Mouse (Mus musculus): Measurements from ENCODE around the gene Gtf2f2. TPM values are rescaled to one million over a fixed set of nuclear protein-coding genes. Genes with fewer than 3 reads are reported as not detected.

The Gtf2f2 gene
- polyA plus RNA-seq, 1 experiment from 2014 or later = 25.4 TPM

DNA sequence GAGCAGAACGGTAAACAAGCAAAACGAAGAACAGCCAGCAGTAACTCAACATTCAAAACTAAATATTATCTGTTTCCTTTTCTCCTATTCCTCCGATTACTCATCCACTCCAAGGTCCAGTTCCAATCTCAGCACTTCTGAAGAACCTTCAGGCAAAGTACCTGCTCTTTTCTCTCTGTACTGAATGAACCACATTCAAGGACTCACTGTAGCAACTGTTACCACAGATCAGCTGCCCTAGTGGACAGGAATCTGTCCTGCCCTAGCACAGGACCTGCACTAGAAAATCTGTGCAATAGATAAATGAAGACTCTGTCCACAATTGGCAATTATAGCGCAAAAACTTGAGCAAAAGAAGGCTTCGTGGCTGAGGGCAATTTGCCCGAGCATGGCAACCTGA, 19.7 kb downstream of the Gtf2f2 start:
- Histone ChIP-seq H3K27me3 (ENCODE audit: control insufficient read depth, insufficient read depth, low read length) (no peaks in the 10 kb centered on the region), H3K36me3 (ENCODE audit: control insufficient read depth, insufficient read depth, low read length) (peaks cover 11% of the 10 kb centered on the region; the same call in 1 of the 2 replicates), H3K9ac (ENCODE audit: low read length) (no peak overlapping the region), H3K4me1 (ENCODE audit: control insufficient read depth in 2 of 2, insufficient read depth in 2 of 2, low read length in 2 of 2) (no peaks in the 10 kb centered on the region), H3K4me3 (ENCODE audit: control insufficient read depth in 1 of 2, insufficient read depth in 1 of 2, low read depth in 1 of 2, low read length in 2 of 2) (no peak overlapping the region), H3K27ac (replicated peaks in 1 of 2; ENCODE audit: control insufficient read depth in 1 of 2, insufficient read depth in 1 of 2, low read depth in 2 of 2, low read length in 2 of 2) (no peak overlapping the region), H3K9me3 (ENCODE audit: control insufficient read depth, low read length) (no peaks in the 10 kb centered on the region), H3K4me2 (ENCODE audit: low read length) (no peak overlapping the region)
- 94% methylated on average over 6 of the region's 6 CpGs for WGBS
- ATAC-seq (ENCODE audit: insufficient number of reproducible peaks, insufficient read depth, low FRiP score, low read depth) = no peak

DNA sequence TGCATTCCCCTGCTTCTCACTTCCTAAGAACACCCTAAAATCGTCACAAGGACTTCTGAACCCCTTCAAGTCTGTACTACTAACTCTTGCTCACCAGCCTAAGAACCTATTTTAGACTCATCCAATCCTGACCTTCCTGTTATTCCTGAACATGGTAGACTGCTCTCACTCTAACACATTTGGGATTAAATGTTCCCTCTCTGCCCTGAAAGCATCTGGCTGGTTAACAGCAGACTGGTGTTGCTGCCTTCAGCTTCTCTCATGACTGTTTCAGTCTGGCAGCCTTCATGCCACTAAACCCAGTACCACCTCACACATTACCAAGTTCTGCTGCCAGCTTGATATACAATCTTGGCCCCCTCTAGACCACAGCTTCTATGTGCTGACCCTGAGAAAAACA, 21.5 kb downstream of the Gtf2f2 start:
- no peak overlapping the region for H3K4me2 ChIP-seq (ENCODE audit: low read length)
- H3K4me3 ChIP-seq (ENCODE audit: control insufficient read depth in 1 of 2, insufficient read depth in 1 of 2, low read depth in 1 of 2, low read length in 2 of 2) = no peak overlapping the region
- no peak overlapping the region for H3K27ac ChIP-seq (replicated peaks in 1 of 2; ENCODE audit: control insufficient read depth in 1 of 2, insufficient read depth in 1 of 2, low read depth in 2 of 2, low read length in 2 of 2)
- no peak overlapping the region for H3K9ac ChIP-seq (ENCODE audit: low read length)
- no peaks in the 10 kb centered on the region for H3K4me1 ChIP-seq (ENCODE audit: control insufficient read depth in 2 of 2, insufficient read depth in 2 of 2, low read length in 2 of 2)
- no peaks in the 10 kb centered on the region for H3K27me3 ChIP-seq (ENCODE audit: control insufficient read depth, insufficient read depth, low read length)
- H3K9me3 ChIP-seq (ENCODE audit: control insufficient read depth, low read length) = no peaks in the 10 kb centered on the region
- 76% methylated on average over 1 of the region's 1 CpGs for WGBS
- ATAC-seq (ENCODE audit: insufficient number of reproducible peaks, insufficient read depth, low FRiP score, low read depth) = no peak
- H3K36me3 ChIP-seq (ENCODE audit: control insufficient read depth, insufficient read depth, low read length) = peaks cover 6% of the 10 kb centered on the region; the same call in 1 of the 2 replicates

DNA sequence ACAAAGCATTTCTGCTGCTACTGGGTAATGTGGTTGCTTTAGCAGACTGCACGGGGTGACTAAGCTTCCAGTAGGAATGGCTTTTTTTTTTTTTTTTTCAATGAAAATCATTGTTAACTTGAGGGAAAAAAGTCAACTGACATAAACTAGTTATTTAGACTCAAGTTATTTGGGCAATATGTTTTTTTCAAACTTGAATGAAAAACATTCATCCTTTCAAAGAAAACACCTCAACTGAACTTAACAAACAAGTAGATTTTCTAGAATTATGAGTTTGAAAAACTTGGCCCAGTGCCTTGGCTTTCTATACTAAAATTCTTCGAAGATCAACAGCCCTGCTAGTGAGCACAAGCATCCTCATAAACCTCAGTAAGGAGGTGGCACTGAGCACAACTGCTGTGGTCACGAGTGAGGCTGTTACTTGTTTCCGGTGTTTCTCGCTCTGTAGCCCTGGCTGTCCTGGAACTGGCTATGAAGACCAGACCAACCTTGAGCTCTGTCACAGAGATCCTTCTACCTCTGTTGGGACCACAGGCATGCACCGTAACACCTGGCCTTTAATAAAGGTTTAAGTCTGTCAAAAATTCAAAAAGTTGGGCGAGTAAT, 23.7 kb downstream of the Gtf2f2 start:
- Histone ChIP-seq H3K27ac (replicated peaks in 1 of 2; ENCODE audit: control insufficient read depth in 1 of 2, insufficient read depth in 1 of 2, low read depth in 2 of 2, low read length in 2 of 2) (no peak overlapping the region), H3K4me2 (ENCODE audit: low read length) (no peak overlapping the region), H3K4me3 (ENCODE audit: control insufficient read depth in 1 of 2, insufficient read depth in 1 of 2, low read depth in 1 of 2, low read length in 2 of 2) (no peak overlapping the region), H3K36me3 (ENCODE audit: control insufficient read depth, insufficient read depth, low read length) (no peaks in the 10 kb centered on the region), H3K9ac (ENCODE audit: low read length) (no peak overlapping the region), H3K9me3 (ENCODE audit: control insufficient read depth, low read length) (no peaks in the 10 kb centered on the region), H3K27me3 (ENCODE audit: control insufficient read depth, insufficient read depth, low read length) (no peaks in the 10 kb centered on the region), H3K4me1 (ENCODE audit: control insufficient read depth in 2 of 2, insufficient read depth in 2 of 2, low read length in 2 of 2) (no peaks in the 10 kb centered on the region)
- 85% methylated on average over 7 of the region's 7 CpGs for WGBS
- ATAC-seq (ENCODE audit: insufficient number of reproducible peaks, insufficient read depth, low FRiP score, low read depth) = no peak

DNA sequence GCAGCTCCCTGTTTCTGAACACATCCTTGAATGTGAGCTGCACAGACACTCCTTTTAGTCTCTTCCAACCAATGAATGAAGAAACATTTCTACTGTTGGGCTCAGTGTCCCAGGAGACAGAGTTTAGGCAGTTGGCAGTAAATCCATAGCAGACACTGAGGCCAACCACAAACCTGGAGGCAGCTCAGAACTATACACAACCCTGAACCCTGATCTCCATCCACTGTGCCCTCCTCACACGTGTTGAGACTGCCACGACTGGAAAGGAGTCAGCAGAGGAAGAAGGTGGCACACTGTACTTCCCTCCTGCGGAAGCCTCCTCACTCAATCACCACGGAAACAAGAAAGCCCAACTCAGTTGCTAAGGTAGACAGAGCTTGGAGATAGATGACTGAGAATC, 25.6 kb downstream of the Gtf2f2 start:
- no peak overlapping the region for H3K9ac ChIP-seq (ENCODE audit: low read length)
- no peak overlapping the region for H3K4me3 ChIP-seq (ENCODE audit: control insufficient read depth in 1 of 2, insufficient read depth in 1 of 2, low read depth in 1 of 2, low read length in 2 of 2)
- H3K4me2 ChIP-seq (ENCODE audit: low read length) = no peak overlapping the region
- H3K36me3 ChIP-seq (ENCODE audit: control insufficient read depth, insufficient read depth, low read length) = no peaks in the 10 kb centered on the region
- no peak for ATAC-seq (ENCODE audit: insufficient number of reproducible peaks, insufficient read depth, low FRiP score, low read depth)
- no peaks in the 10 kb centered on the region for H3K4me1 ChIP-seq (ENCODE audit: control insufficient read depth in 2 of 2, insufficient read depth in 2 of 2, low read length in 2 of 2)
- no peaks in the 10 kb centered on the region for H3K27me3 ChIP-seq (ENCODE audit: control insufficient read depth, insufficient read depth, low read length)
- H3K9me3 ChIP-seq (ENCODE audit: control insufficient read depth, low read length) = no peaks in the 10 kb centered on the region
- H3K27ac ChIP-seq (replicated peaks in 1 of 2; ENCODE audit: control insufficient read depth in 1 of 2, insufficient read depth in 1 of 2, low read depth in 2 of 2, low read length in 2 of 2) = no peak overlapping the region
- 67% methylated on average over 4 of the region's 4 CpGs for WGBS

DNA sequence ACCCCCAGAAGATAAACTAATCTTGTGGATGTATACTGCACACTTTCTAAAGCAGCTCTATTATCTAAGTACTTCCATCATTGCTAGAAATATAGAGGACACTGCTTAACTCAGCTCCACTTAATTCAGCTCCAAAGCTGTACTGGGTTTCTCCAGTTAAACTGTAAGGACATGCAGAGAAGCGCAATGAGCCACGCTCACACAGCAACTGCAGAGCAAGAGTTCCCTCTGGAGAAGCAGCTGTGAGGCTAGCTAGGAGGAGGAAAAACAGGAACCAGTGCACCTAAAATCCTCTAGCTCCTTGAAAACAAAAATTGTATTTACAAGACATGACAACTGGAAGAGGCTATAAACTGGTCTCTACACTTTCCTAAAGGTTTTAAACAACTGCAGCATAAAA, 26.8 kb downstream of the Gtf2f2 start:
- Histone ChIP-seq H3K9ac (ENCODE audit: low read length) (no peak overlapping the region), H3K36me3 (ENCODE audit: control insufficient read depth, insufficient read depth, low read length) (no peaks in the 10 kb centered on the region), H3K9me3 (ENCODE audit: control insufficient read depth, low read length) (no peaks in the 10 kb centered on the region), H3K27ac (replicated peaks in 1 of 2; ENCODE audit: control insufficient read depth in 1 of 2, insufficient read depth in 1 of 2, low read depth in 2 of 2, low read length in 2 of 2) (no peak overlapping the region), H3K4me3 (ENCODE audit: control insufficient read depth in 1 of 2, insufficient read depth in 1 of 2, low read depth in 1 of 2, low read length in 2 of 2) (no peak overlapping the region), H3K4me2 (ENCODE audit: low read length) (no peak overlapping the region), H3K27me3 (ENCODE audit: control insufficient read depth, insufficient read depth, low read length) (no peaks in the 10 kb centered on the region), H3K4me1 (ENCODE audit: control insufficient read depth in 2 of 2, insufficient read depth in 2 of 2, low read length in 2 of 2) (no peaks in the 10 kb centered on the region)
- ATAC-seq (ENCODE audit: insufficient number of reproducible peaks, insufficient read depth, low FRiP score, low read depth) = no peak
- 94% methylated on average over 2 of the region's 2 CpGs for WGBS

DNA sequence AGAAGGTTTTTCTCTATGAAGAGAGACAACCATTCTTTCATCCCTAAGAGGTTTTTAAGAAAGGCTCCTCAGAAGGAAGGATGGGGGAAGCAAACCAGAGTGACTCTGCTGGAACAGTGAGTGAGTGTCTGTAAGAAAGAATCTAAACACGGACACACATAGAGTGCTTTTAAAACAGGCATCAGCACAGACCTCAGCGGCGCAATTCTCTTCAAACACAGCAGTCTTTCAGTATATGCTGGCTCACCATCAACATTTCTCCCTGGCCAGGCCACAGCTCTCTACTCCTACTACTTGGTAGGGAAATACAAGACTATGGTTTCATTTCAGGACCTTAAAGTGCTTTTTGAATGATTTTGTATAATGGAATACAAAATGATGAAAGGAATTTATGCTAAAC, 29.4 kb downstream of the Gtf2f2 start:
- no peaks in the 10 kb centered on the region for H3K27me3 ChIP-seq (ENCODE audit: control insufficient read depth, insufficient read depth, low read length)
- H3K36me3 ChIP-seq (ENCODE audit: control insufficient read depth, insufficient read depth, low read length) = no peaks in the 10 kb centered on the region
- WGBS = 90% methylated on average over 3 of the region's 3 CpGs
- H3K4me2 ChIP-seq (ENCODE audit: low read length) = no peak overlapping the region
- no peaks in the 10 kb centered on the region for H3K4me1 ChIP-seq (ENCODE audit: control insufficient read depth in 2 of 2, insufficient read depth in 2 of 2, low read length in 2 of 2)
- H3K9ac ChIP-seq (ENCODE audit: low read length) = no peak overlapping the region
- H3K27ac ChIP-seq (replicated peaks in 1 of 2; ENCODE audit: control insufficient read depth in 1 of 2, insufficient read depth in 1 of 2, low read depth in 2 of 2, low read length in 2 of 2) = no peak overlapping the region
- no peak overlapping the region for H3K4me3 ChIP-seq (ENCODE audit: control insufficient read depth in 1 of 2, insufficient read depth in 1 of 2, low read depth in 1 of 2, low read length in 2 of 2)
- H3K9me3 ChIP-seq (ENCODE audit: control insufficient read depth, low read length) = no peaks in the 10 kb centered on the region
- no peak for ATAC-seq (ENCODE audit: insufficient number of reproducible peaks, insufficient read depth, low FRiP score, low read depth)

DNA sequence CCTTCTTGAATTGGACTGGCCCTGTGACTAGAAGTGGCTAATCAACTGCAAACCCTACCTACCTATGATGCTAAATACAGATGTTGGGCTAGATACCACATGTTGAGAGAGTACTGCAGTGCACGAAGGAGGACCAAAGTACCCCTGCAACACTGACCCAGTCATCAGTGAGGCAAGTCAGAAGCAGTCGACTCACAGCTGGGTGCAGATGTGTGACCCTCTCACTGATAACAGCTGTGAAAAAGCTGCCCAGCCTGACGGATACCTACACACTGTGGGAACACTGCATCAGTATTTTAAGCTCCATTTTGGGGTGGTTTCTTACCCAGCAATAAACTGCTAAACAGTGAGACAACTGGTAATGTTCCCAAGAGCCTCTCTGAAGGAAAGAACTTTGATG, 34.6 kb downstream of the Gtf2f2 start:
- Histone ChIP-seq H3K4me1 (ENCODE audit: control insufficient read depth in 2 of 2, insufficient read depth in 2 of 2, low read length in 2 of 2) (no peaks in the 10 kb centered on the region), H3K9me3 (ENCODE audit: control insufficient read depth, low read length) (no peaks in the 10 kb centered on the region), H3K27me3 (ENCODE audit: control insufficient read depth, insufficient read depth, low read length) (no peaks in the 10 kb centered on the region), H3K27ac (replicated peaks in 1 of 2; ENCODE audit: control insufficient read depth in 1 of 2, insufficient read depth in 1 of 2, low read depth in 2 of 2, low read length in 2 of 2) (no peak overlapping the region), H3K4me2 (ENCODE audit: low read length) (no peak overlapping the region), H3K9ac (ENCODE audit: low read length) (no peak overlapping the region), H3K4me3 (ENCODE audit: control insufficient read depth in 1 of 2, insufficient read depth in 1 of 2, low read depth in 1 of 2, low read length in 2 of 2) (no peak overlapping the region), H3K36me3 (ENCODE audit: control insufficient read depth, insufficient read depth, low read length) (no peaks in the 10 kb centered on the region)
- WGBS = 23% methylated on average over 3 of the region's 3 CpGs
- ATAC-seq (ENCODE audit: insufficient number of reproducible peaks, insufficient read depth, low FRiP score, low read depth) = no peak

DNA sequence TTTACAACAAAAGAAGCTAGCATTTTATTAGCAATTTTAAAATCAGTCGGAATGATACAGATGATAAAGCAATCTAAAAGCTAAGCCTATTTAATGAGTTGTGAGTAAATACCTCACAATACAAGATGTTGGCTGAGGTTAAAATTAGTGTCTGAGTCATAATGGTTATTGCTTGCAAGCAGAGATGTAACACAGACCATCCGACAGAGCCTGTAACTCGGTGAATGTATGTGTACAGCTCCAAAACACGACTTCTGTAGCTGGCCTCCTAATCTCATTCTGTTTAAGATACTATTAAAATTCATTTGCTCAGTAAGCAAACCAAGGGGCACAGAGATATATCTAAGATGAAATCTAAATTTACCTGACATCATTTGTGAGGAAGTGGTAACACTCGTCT, 43.4 kb downstream of the Gtf2f2 start:
- Histone ChIP-seq H3K4me3 (ENCODE audit: control insufficient read depth in 1 of 2, insufficient read depth in 1 of 2, low read depth in 1 of 2, low read length in 2 of 2) (no peak overlapping the region), H3K36me3 (ENCODE audit: control insufficient read depth, insufficient read depth, low read length) (no peaks in the 10 kb centered on the region), H3K27me3 (ENCODE audit: control insufficient read depth, insufficient read depth, low read length) (no peaks in the 10 kb centered on the region), H3K4me1 (ENCODE audit: control insufficient read depth in 2 of 2, insufficient read depth in 2 of 2, low read length in 2 of 2) (peaks cover 2 to 7% of the 10 kb centered on the region in 2 experiments; a peak in 2 of 4 replicates), H3K9me3 (ENCODE audit: control insufficient read depth, low read length) (no peaks in the 10 kb centered on the region), H3K9ac (ENCODE audit: low read length) (no peak overlapping the region), H3K4me2 (ENCODE audit: low read length) (peak overlapping the region; percentile 41), H3K27ac (replicated peaks in 1 of 2; ENCODE audit: control insufficient read depth in 1 of 2, insufficient read depth in 1 of 2, low read depth in 2 of 2, low read length in 2 of 2) (no peak overlapping the region)
- no peak for ATAC-seq (ENCODE audit: insufficient number of reproducible peaks, insufficient read depth, low FRiP score, low read depth)
- 46% methylated on average over 5 of the region's 5 CpGs for WGBS

Measured in heart, embryonic 14.5 days (tissue).